Mouse (Mus musculus): ENCODE measurements around the gene Itga1. TPM values are rescaled to one million over a fixed set of nuclear protein-coding genes. Genes with fewer than 3 reads are reported as not detected.

The Itga1 gene
- total RNA-seq, 2 experiments from 2014 or later, result 7.8 to 12.9 TPM

DNA sequence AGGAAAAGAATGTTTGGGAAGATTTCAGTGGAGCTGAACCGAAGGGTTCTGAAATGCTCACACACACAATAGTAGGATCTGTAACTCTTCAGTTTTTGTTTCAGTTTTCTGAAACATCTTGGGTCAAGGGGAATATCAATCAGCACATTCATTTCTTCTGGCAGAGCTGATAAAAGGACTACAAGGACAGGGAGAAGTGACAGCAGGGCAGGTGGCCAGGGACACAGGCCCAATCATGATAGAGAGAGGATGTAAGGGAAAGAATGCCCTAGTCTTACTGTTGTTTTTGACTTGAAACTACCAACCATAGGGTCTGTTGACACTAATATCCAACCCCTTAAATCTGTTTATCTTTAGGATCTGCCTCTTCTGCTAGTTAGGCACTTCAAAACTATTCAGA, 22.8 kb upstream of the Itga1 start:
- no peak for TF ChIP-seq CTCF (IDR thresholded peaks at IDR 0.05)
- intact Hi-C loops (cut with DNase I), result no loop called here
- no peak for DNase-seq
- peak overlapping the region; percentile 59 for H3K27ac ChIP-seq
- no peak overlapping the region for H3K4me3 ChIP-seq

DNA sequence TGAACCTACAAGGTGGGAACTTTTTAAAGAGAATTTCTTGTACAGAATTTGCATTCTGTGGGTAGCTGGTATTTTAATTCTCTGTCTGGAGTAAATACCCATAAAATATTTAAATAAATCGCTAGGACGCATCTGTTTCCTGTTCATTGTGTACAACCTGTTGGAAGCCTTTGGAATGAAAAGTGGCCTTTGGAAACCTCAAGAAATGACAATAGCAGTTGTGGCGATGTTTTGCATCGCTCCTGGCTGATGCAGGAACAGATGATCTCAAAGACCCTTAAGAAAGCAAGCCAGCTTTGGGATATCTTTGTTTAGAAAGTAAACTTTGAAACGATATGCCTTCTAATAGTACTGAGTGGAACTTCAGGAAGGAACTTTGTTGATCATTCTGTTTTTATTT, 17.0 kb upstream of the Itga1 start:
- intact Hi-C loops (cut with DNase I), result no loop called here
- TF ChIP-seq CTCF (IDR thresholded peaks at IDR 0.05), result no peak
- DNase-seq, result no peak
- Histone ChIP-seq H3K4me3 (no peak overlapping the region), H3K27ac (peak overlapping the region; percentile 56)

DNA sequence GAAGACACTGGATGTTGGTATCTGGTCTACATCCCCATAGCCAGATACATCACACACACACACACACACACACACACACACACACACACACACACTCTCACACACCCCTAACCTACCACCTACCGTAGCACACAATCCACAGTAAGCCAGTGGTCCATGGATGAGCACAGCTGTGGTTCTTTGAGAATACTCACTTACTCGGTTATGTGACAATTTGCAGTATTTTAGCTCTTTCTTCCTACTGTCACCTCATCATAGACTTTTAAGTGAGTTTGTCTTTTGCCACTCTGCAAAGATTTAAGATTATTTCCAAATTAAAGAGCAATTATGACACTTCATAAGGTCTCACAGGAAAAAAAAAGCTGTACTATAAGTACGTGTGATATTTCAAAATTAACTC, 16.4 kb upstream of the Itga1 start:
- intact Hi-C loops (cut with DNase I), result no loop called here
- H3K27ac ChIP-seq, result peak overlapping the region; percentile 56
- no peak overlapping the region for H3K4me3 ChIP-seq
- no peak for DNase-seq
- no peak for TF ChIP-seq CTCF (IDR thresholded peaks at IDR 0.05)

GRCm38 (mm10) chr13:115116930-115117621, 15.3 kb upstream of the Itga1 start:
- Histone ChIP-seq H3K27ac (no peak overlapping the region), H3K4me3 (no peak overlapping the region)
- DNase-seq, result no peak
- no peak for TF ChIP-seq CTCF (IDR thresholded peaks at IDR 0.05)
- intact Hi-C loops (cut with DNase I), result no loop called here

DNA sequence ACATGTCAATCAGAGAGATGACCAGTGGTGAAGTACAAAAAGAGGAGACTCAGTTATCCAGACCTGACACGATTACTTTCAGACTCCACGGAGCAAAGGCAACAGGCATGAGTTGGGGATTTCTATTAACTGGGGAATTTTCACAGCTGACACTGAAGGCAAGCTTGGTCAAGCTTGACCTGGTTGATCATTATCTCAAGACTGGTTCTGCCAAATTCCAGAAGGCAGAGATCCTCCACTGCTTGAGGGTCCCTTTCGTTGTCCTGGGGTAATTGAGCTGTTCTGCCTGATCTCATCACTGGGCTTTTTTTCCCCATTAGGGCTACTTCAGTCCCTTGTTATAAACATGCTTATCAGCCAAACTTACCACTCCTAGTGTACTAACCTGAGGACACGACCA, 7.9 kb upstream of the Itga1 start:
- no peak for TF ChIP-seq CTCF (IDR thresholded peaks at IDR 0.05)
- intact Hi-C loops (cut with DNase I), result no loop called here

GRCm38 (mm10) chr13:115107436-115107835, 5.7 kb upstream of the Itga1 start:
- intact Hi-C loops (cut with DNase I), result no loop called here

More for the DNA sequence above, 7.9 kb upstream of the Itga1 start:
- H3K27ac ChIP-seq, result no peak overlapping the region
- no peak overlapping the region for H3K4me3 ChIP-seq
- no peak for DNase-seq

GRCm38 (mm10) chr13:115106183-115106582, 4.4 kb upstream of the Itga1 start:
- no peak for TF ChIP-seq CTCF (IDR thresholded peaks at IDR 0.05)
- Histone ChIP-seq H3K27ac (peak overlapping the region; percentile 73), H3K4me3 (no peak overlapping the region)
- intact Hi-C loops (cut with DNase I), result no loop called here
- peak; percentile 43 for DNase-seq

More at GRCm38 (mm10) chr13:115107436-115107835, 5.7 kb upstream of the Itga1 start:
- Histone ChIP-seq H3K4me3 (no peak overlapping the region), H3K27ac (peak overlapping the region; percentile 73)
- DNase-seq, result no peak
- no peak for TF ChIP-seq CTCF (IDR thresholded peaks at IDR 0.05)

GRCm38 (mm10) chr13:115102754-115103153, 990 bp upstream of the Itga1 start:
- intact Hi-C loops (cut with DNase I), result no loop called here
- DNase-seq, result no peak
- Histone ChIP-seq H3K4me3 (no peak overlapping the region), H3K27ac (peak overlapping the region; percentile 58)
- TF ChIP-seq CTCF (IDR thresholded peaks at IDR 0.05), result 0 out of 2 replicates have a peak, but pooled peaks have one; percentile 1

- intact Hi-C loops (cut with DNase I), result no loop called here
- no peak for DNase-seq
These were observed 1.2 kb downstream of the Itga1 start for GRCm38 (mm10) chr13:115100381-115101177.

DNA sequence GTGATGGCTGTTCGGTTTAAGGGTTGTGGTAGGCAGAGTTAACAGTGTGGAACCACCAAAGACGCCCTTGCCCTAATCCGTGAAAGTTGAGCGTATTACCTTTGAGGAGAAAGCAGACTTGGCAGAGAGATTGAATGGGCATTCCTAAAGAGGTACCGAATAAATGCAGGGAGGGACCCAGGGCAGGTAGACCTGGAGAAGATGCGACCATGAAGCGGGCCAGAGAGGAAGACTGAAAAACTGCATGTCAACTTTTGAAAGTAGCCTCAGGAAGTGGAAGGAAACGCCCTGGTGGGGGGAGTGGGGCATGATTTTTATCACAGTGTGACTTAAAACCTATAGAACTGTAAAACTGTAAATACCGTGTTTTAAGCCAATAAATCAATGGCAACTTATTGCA, 2.4 kb downstream of the Itga1 start:
- intact Hi-C loops (cut with DNase I), result no loop called here
- Histone ChIP-seq H3K27ac (peak overlapping the region; percentile 89), H3K4me3 (peak overlapping the region; percentile 82)
- no peak for TF ChIP-seq CTCF (IDR thresholded peaks at IDR 0.05)
- DNase-seq, result no peak

More at GRCm38 (mm10) chr13:115100381-115101177, 1.2 kb downstream of the Itga1 start:
- Histone ChIP-seq H3K4me3 (peak overlapping the region; percentile 82), H3K27ac (peak overlapping the region; percentile 89)
- no peak for TF ChIP-seq CTCF (IDR thresholded peaks at IDR 0.05)

GRCm38 (mm10) chr13:115098227-115098626, 3.5 kb downstream of the Itga1 start:
- Histone ChIP-seq H3K27ac (peak overlapping the region; percentile 89), H3K4me3 (peak overlapping the region; percentile 82)
- no peak for TF ChIP-seq CTCF (IDR thresholded peaks at IDR 0.05)
- no peak for DNase-seq
- intact Hi-C loops (cut with DNase I), result no loop called here

GRCm38 (mm10) chr13:115096965-115097364, 4.8 kb downstream of the Itga1 start:
- no peak for TF ChIP-seq CTCF (IDR thresholded peaks at IDR 0.05)
- DNase-seq, result no peak
- H3K4me3 ChIP-seq, result peak overlapping the region; percentile 46
- intact Hi-C loops (cut with DNase I), result no loop called here
- H3K27ac ChIP-seq, result peak overlapping the region; percentile 57

DNA sequence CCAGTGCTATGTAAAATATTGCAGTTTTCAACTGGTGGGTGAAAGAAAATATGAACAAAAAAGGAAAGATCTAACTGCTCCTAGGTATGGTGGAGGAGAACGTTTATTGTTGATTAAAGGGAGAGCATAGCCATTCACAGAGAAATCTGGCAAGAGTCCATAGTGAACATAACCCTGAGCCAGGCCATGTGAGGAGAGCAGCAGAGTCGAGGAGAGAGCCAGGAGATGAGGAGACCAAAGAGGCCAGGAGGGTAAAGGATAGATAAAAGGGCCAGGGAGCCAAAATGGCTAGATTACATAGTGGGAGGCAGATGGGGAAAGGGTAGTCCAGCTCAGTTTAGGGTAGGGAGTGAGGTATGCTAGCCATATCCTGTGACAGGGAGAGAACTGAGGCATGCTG, 5.5 kb downstream of the Itga1 start:
- DNase-seq, result no peak
- Histone ChIP-seq H3K27ac (peak overlapping the region; percentile 57; the same call in 1 of the 2 replicates), H3K4me3 (peak overlapping the region; percentile 46)
- TF ChIP-seq CTCF (IDR thresholded peaks at IDR 0.05), result no peak
- intact Hi-C loops (cut with DNase I), result no loop called here

Data from gastrocnemius, adult 2 months (tissue).